Mouse (Mus musculus) olfactory bulb, adult 2 months (tissue): Measurements from ENCODE around the gene Nup133.

Source experiments
- CTCF ChIP-seq: fragments of 200-500 bp; IDR thresholded peaks from 2 replicates; pipeline ENCODE4 v1.5.1; 2012; ENCODE audit warnings: low read depth, mild to moderate bottlenecking, low read length, moderate library complexity; ENCODE audit not compliant: insufficient read depth
- POLR2A ChIP-seq: fragments of 200-500 bp; IDR thresholded peaks from 2 replicates; pipeline ENCODE4 v1.6.1; 2012; ENCODE audit warnings: mild to moderate bottlenecking, low read depth, low read length, moderate library complexity; ENCODE audit not compliant: insufficient read depth

GRCm38 (mm10) chr8:123949686-123949986 lies 571 bp upstream of the Nup133 start:
- TF ChIP-seq POLR2A (no peak), CTCF (no peak)
